Mouse (Mus musculus) embryonic fibroblast, embryonic 13.5 days (primary cell): ENCODE measurements around the gene Tppp3.

ENCODE experiments used
- CTCF ChIP-seq: IDR thresholded peaks from 2 replicates; pipeline ENCODE4 v1.5.1; 2011; ENCODE audit warnings: mild to moderate bottlenecking, control low read depth, low read length, moderate library complexity, borderline replicate concordance; ENCODE audit not compliant: insufficient read depth
- POLR2A ChIP-seq: IDR thresholded peaks from 2 replicates; pipeline ENCODE4 v1.6.1; 2011; ENCODE audit warnings: low read depth, mild to moderate bottlenecking, control low read depth, low read length, moderate library complexity

GRCm38 (mm10) chr8:105461085-105461803, 10.1 kb downstream of the Tppp3 start:
- no peak for TF ChIP-seq POLR2A
- TF ChIP-seq CTCF, result no peak
